Mouse (Mus musculus) spleen, adult 2 months (tissue): ENCODE measurements around the gene Ece1.

Experiments used
- CTCF ChIP-seq: fragments of 200-500 bp; IDR thresholded peaks from 2 replicates; pipeline ENCODE4 v1.5.1; 2011; ENCODE audit warnings: mild to moderate bottlenecking, inconsistent platforms; ENCODE audit not compliant: insufficient read depth, insufficient read length, insufficient replicate concordance; ENCODE audit errors: extremely low read depth
- POLR2A ChIP-seq: fragments of 200-500 bp; IDR thresholded peaks from 2 replicates; pipeline ENCODE4 v1.6.1; 2011; ENCODE audit warnings: low read depth, low read length, inconsistent platforms

DNA sequence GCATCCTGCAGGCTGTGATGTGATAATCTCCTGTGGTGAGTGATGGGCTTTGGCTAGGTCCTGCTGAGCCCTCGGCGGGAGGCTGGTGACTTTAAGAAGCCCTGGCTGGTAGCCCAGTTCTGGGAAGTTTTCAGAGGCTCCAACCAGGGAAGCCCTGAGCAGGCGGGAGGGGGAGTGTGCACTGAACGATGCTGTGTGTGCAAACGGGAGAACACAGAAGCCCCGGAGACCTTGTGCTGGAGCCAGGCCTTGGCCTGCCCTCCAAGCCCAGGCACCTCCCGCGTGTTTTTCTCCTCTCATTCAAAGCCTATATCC, 35.2 kb downstream of the Ece1 start:
- TF ChIP-seq CTCF: no peak
- TF ChIP-seq POLR2A: no peak
